Mouse (Mus musculus): ENCODE data around the gene Nrxn3. TPM values are rescaled to one million over a fixed set of nuclear protein-coding genes. Genes with fewer than 3 reads are reported as not detected.

Gene Nrxn3
- polyA plus RNA-seq, 1 experiment from 2014 or later, result 0.78 TPM

GRCm38 (mm10) chr12:89129139-89129907 lies 406.6 kb downstream of the Nrxn3 start:
- ATAC-seq (ENCODE audit: insufficient number of reproducible peaks, insufficient read depth, low FRiP score, low TSS enrichment, low read depth), result no peak
- WGBS, result 64% methylated on average over 9 of the region's 9 CpGs
- no peaks in the 10 kb centered on the region for H3K36me3 ChIP-seq

GRCm38 (mm10) chr12:89134333-89134732 lies 411.7 kb downstream of the Nrxn3 start:
- H3K4me3 ChIP-seq (replicated peaks), result no peak overlapping the region
- ATAC-seq (ENCODE audit: insufficient number of reproducible peaks, insufficient read depth, low FRiP score, low TSS enrichment, low read depth), result no peak
- H3K9me3 ChIP-seq, result no peaks in the 10 kb centered on the region
- H3K27ac ChIP-seq, result no peak overlapping the region
- no peaks in the 10 kb centered on the region for H3K27me3 ChIP-seq
- H3K4me1 ChIP-seq (replicated peaks), result no peaks in the 10 kb centered on the region
- no peak overlapping the region for H3K4me2 ChIP-seq
- no peaks in the 10 kb centered on the region for H3K36me3 ChIP-seq
- no peak overlapping the region for H3K9ac ChIP-seq (replicated peaks)
- 75% methylated on average over 2 of the region's 2 CpGs for WGBS

More at GRCm38 (mm10) chr12:89129139-89129907, 406.6 kb downstream of the Nrxn3 start:
- Histone ChIP-seq H3K27ac (no peak overlapping the region), H3K27me3 (no peaks in the 10 kb centered on the region), H3K9ac (replicated peaks) (no peak overlapping the region), H3K4me3 (replicated peaks) (no peak overlapping the region), H3K4me2 (no peak overlapping the region), H3K9me3 (no peaks in the 10 kb centered on the region), H3K4me1 (replicated peaks) (no peaks in the 10 kb centered on the region)

GRCm38 (mm10) chr12:89134774-89135307 lies 412.2 kb downstream of the Nrxn3 start:
- Histone ChIP-seq H3K9me3 (no peaks in the 10 kb centered on the region), H3K27ac (no peak overlapping the region), H3K27me3 (no peaks in the 10 kb centered on the region), H3K4me3 (replicated peaks) (no peak overlapping the region), H3K9ac (replicated peaks) (no peak overlapping the region), H3K4me1 (replicated peaks) (no peaks in the 10 kb centered on the region), H3K36me3 (no peaks in the 10 kb centered on the region), H3K4me2 (no peak overlapping the region)
- ATAC-seq (ENCODE audit: insufficient number of reproducible peaks, insufficient read depth, low FRiP score, low TSS enrichment, low read depth), result no peak
- 70% methylated on average over 8 of the region's 8 CpGs for WGBS

GRCm38 (mm10) chr12:89148974-89149411 lies 426.3 kb downstream of the Nrxn3 start:
- Histone ChIP-seq H3K9ac (replicated peaks) (no peak overlapping the region), H3K36me3 (no peaks in the 10 kb centered on the region), H3K27ac (no peak overlapping the region), H3K27me3 (no peaks in the 10 kb centered on the region), H3K9me3 (no peaks in the 10 kb centered on the region), H3K4me2 (no peak overlapping the region), H3K4me3 (replicated peaks) (no peak overlapping the region), H3K4me1 (replicated peaks) (no peaks in the 10 kb centered on the region)
- WGBS, result 14% methylated on average over 3 of the region's 3 CpGs
- ATAC-seq (ENCODE audit: insufficient number of reproducible peaks, insufficient read depth, low FRiP score, low TSS enrichment, low read depth), result no peak

GRCm38 (mm10) chr12:89149455-89149854 lies 426.8 kb downstream of the Nrxn3 start:
- 75% methylated on average over 2 of the region's 2 CpGs for WGBS
- H3K4me2 ChIP-seq, result no peak overlapping the region
- H3K36me3 ChIP-seq, result no peaks in the 10 kb centered on the region
- no peaks in the 10 kb centered on the region for H3K4me1 ChIP-seq (replicated peaks)
- no peak overlapping the region for H3K9ac ChIP-seq (replicated peaks)
- no peaks in the 10 kb centered on the region for H3K9me3 ChIP-seq
- no peak for ATAC-seq (ENCODE audit: insufficient number of reproducible peaks, insufficient read depth, low FRiP score, low TSS enrichment, low read depth)
- H3K27me3 ChIP-seq, result no peaks in the 10 kb centered on the region
- no peak overlapping the region for H3K27ac ChIP-seq
- no peak overlapping the region for H3K4me3 ChIP-seq (replicated peaks)

GRCm38 (mm10) chr12:89156086-89156757 lies 433.5 kb downstream of the Nrxn3 start:
- H3K4me2 ChIP-seq, result no peak overlapping the region
- H3K36me3 ChIP-seq, result no peaks in the 10 kb centered on the region
- no peaks in the 10 kb centered on the region for H3K4me1 ChIP-seq (replicated peaks)
- 77% methylated on average over 9 of the region's 9 CpGs for WGBS
- no peaks in the 10 kb centered on the region for H3K27me3 ChIP-seq
- no peak overlapping the region for H3K27ac ChIP-seq
- no peak overlapping the region for H3K4me3 ChIP-seq (replicated peaks)
- no peaks in the 10 kb centered on the region for H3K9me3 ChIP-seq
- no peak overlapping the region for H3K9ac ChIP-seq (replicated peaks)
- no peak for ATAC-seq (ENCODE audit: insufficient number of reproducible peaks, insufficient read depth, low FRiP score, low TSS enrichment, low read depth)

- H3K9ac ChIP-seq (replicated peaks), result no peak overlapping the region
- no peaks in the 10 kb centered on the region for H3K9me3 ChIP-seq
- WGBS, result 74% methylated on average over 8 of the region's 8 CpGs
- no peak overlapping the region for H3K27ac ChIP-seq
- no peaks in the 10 kb centered on the region for H3K27me3 ChIP-seq
- no peaks in the 10 kb centered on the region for H3K4me1 ChIP-seq (replicated peaks)
- H3K36me3 ChIP-seq, result no peaks in the 10 kb centered on the region
- no peak overlapping the region for H3K4me3 ChIP-seq (replicated peaks)
- H3K4me2 ChIP-seq, result no peak overlapping the region
- ATAC-seq (ENCODE audit: insufficient number of reproducible peaks, insufficient read depth, low FRiP score, low TSS enrichment, low read depth), result no peak
These were observed 436.7 kb downstream of the Nrxn3 start for GRCm38 (mm10) chr12:89159353-89159752.

- Histone ChIP-seq H3K9ac (replicated peaks) (no peak overlapping the region), H3K36me3 (no peaks in the 10 kb centered on the region), H3K27ac (no peak overlapping the region), H3K4me2 (no peak overlapping the region), H3K27me3 (no peaks in the 10 kb centered on the region), H3K4me1 (replicated peaks) (no peaks in the 10 kb centered on the region), H3K4me3 (replicated peaks) (no peak overlapping the region), H3K9me3 (no peaks in the 10 kb centered on the region)
- 70% methylated on average over 12 of the region's 12 CpGs for WGBS
- no peak for ATAC-seq (ENCODE audit: insufficient number of reproducible peaks, insufficient read depth, low FRiP score, low TSS enrichment, low read depth)
These were observed 451.9 kb downstream of the Nrxn3 start for GRCm38 (mm10) chr12:89174306-89175159.

GRCm38 (mm10) chr12:89179970-89180666 lies 457.4 kb downstream of the Nrxn3 start:
- no peak overlapping the region for H3K27ac ChIP-seq
- no peak overlapping the region for H3K4me3 ChIP-seq (replicated peaks)
- H3K4me1 ChIP-seq (replicated peaks), result no peaks in the 10 kb centered on the region
- no peaks in the 10 kb centered on the region for H3K36me3 ChIP-seq
- ATAC-seq (ENCODE audit: insufficient number of reproducible peaks, insufficient read depth, low FRiP score, low TSS enrichment, low read depth), result no peak
- no peak overlapping the region for H3K9ac ChIP-seq (replicated peaks)
- H3K9me3 ChIP-seq, result no peaks in the 10 kb centered on the region
- WGBS, result 55% methylated on average over 13 of the region's 13 CpGs
- H3K27me3 ChIP-seq, result no peaks in the 10 kb centered on the region
- no peak overlapping the region for H3K4me2 ChIP-seq

GRCm38 (mm10) chr12:89181157-89181561 lies 458.5 kb downstream of the Nrxn3 start:
- Histone ChIP-seq H3K27ac (no peak overlapping the region), H3K9ac (replicated peaks) (no peak overlapping the region), H3K27me3 (no peaks in the 10 kb centered on the region), H3K36me3 (no peaks in the 10 kb centered on the region), H3K4me1 (replicated peaks) (no peaks in the 10 kb centered on the region), H3K4me3 (replicated peaks) (no peak overlapping the region), H3K4me2 (no peak overlapping the region), H3K9me3 (no peaks in the 10 kb centered on the region)
- WGBS, result 46% methylated on average over 2 of the region's 2 CpGs
- no peak for ATAC-seq (ENCODE audit: insufficient number of reproducible peaks, insufficient read depth, low FRiP score, low TSS enrichment, low read depth)
